Mouse (Mus musculus) T-helper 1 cell (primary cell): ENCODE measurements around the gene Agpat3.

Experiments used
- in situ Hi-C: fragments of 300-600 bp; cut with MboI, MseI; formaldehyde crosslinking; loops from one replicate; pipeline ENCODE4 v1.15.1; 2025; ENCODE audit warnings: high pct_unique_total_duplicates

Agpat3 gene

GRCm38 (mm10) chr10:78297576-78298484, 54.5 kb downstream of the Agpat3 start:
- in situ Hi-C loops: no loop called here

- in situ Hi-C loops: no loop called here
Observed at GRCm38 (mm10) chr10:78296980-78297379, 55.3 kb downstream of the Agpat3 start.

DNA sequence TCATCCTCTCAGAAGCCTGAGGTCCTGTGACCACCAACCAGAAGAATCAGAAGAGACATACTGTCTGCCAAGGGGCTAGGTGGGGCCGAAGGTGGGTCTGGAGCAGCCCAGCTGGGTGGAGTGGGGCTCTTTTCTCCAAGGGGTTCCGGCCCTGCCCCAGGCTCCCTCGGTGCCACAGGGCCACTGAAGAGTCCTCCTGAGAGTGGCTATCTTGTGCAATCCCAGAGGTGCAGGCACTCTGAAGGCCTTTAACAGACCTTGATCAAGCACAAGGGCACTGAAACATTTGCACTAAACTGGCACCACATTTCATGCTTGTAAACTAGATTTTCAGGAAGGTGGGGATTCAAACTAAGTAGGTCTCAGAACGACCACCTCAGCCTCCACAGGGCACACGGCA, 55.9 kb downstream of the Agpat3 start:
- in situ Hi-C loops: no loop called here

DNA sequence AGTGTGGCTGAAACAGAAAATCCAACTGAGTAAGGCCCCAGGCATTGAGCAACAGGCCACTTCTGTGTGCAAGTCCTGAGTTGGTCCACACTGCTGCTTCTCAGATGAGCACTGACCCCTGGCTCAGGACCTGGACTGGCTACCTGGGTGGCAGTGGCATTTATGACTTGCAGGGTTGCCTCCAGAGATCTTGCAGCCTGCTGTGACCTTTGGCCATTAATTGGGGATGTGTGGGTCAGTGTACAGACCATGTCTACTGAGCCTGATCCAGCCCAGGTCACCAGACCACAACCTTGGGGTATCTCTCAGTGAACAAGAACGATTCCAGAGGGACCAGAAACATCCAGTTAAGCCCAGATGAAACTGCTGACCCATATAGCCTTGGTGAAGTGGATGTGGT, 58.7 kb downstream of the Agpat3 start:
- in situ Hi-C loops: loop anchor here (5.0 kb wide), 1 partner anchor 99 kb away; no protein-coding TSS in a partner anchor

GRCm38 (mm10) chr10:78292381-78292780, 59.9 kb downstream of the Agpat3 start:
- in situ Hi-C loops: loop anchor here (5.0 kb wide), 1 partner anchor 100 kb away; no protein-coding TSS in a partner anchor

DNA sequence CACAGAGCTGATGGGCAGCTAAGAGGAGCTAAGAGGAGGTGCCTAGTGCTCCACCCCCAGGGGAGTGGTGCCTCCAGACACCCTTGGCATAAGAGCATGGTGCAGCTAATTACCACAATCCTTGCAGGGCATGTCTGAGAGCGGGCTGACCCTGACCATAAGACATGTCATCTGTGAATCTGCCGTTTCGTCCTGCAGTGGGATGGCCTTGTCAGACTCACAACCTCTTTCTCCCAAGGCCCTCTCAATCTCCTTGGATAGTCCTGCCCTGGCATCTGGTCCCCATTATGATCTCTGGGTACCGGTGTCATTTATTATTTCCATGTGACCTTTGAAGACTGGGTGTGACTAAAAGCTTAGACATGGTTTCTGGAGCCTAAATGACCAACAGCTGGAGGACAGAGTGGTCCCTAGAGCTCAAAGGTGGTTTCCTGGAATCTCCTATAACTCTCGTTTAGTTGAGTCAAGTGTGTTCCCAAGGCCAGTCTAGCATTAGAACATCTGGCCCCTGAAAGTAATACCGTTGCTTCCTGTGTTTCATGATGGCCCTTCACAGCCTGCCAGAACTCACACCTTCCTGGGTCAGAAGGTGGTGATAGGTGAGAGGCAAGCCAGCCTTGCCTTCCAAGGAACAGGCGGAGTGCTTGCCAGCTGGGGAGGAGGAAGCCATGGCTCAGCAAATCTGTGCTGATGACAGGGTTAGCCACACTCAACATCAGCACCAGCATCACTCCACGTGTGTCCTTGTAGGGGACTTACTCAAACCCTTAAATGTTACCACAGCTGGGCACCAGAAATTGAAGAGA, 61.4 kb downstream of the Agpat3 start:
- in situ Hi-C loops: loop anchor here (5.0 kb wide), 1 partner anchor 101 kb away; no protein-coding TSS in a partner anchor

DNA sequence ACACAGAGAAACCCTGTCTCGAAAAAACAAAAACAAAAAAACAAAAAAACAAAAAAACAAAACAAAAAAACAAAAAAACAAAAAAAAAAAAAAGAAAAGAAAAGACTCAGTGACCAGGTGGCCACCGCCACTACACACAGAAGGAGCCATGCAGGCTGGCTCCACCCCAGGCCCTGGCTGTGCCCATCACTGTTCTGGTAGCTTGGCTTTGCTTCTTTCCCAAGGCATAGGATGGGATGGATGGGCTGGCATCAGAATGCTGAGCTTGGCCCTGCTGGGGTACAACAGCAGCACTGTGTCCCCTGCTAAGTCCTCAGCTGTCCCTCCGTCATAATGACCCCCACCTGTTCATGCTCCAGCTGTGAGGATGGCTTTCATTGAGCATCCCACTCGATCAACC, 63.4 kb downstream of the Agpat3 start:
- in situ Hi-C loops: no loop called here

DNA sequence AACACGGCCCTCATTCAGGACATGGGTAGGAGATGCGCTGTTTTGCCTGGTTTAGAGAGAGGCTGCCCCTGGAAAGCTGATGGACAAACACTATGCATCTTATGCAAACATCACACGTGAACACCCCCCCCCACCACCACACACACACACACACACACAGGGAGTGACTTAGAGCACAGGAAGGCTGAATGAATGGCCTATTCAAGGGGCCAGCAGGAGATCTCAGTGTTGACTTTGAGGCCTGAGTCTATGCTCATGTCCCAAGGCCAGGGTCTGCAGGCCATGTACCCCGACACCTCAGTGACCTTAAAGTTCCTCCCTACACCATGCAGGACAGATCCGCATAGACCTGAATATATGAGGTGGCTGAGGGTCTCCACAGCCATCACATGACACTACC, 64.2 kb downstream of the Agpat3 start:
- in situ Hi-C loops: no loop called here

GRCm38 (mm10) chr10:78287465-78288132, 64.7 kb downstream of the Agpat3 start:
- in situ Hi-C loops: no loop called here

DNA sequence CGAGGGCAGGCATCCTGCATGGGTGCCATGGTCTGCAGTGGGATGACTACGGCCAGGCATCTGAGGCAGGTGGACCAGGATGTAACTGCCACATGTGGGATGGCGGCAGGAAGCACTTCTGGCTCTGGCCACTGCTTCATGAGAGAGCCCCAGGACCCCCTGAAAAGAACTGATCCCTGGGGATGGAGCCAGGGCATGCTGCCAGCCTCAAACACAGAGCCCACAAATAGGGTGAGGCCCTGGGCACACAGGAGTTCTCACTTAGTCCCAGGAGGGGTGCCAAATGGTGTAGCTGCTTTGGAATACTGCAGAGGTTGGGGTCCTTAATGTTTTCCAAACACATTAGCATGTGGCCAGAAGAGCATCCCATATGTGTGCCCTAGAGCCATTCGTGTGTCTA, 66.3 kb downstream of the Agpat3 start:
- in situ Hi-C loops: no loop called here

DNA sequence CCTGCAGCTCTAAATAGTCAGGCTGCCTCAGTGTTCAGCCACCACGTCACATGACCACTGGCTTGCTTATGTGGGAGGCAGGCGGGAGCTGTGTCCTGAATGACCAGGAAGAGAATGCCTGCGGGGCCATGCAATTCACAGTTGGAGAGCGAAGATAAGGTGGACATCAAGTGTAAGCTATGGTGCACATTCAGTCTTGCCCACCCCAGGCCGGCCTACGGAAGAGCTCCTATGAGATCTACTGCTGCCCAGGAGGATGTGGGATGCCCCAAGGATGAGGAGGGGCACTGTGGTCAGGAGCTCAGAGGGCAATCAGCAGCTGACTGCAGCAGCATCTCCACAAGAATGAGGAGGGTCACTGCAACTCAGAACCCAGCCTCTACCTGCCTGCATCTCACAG, 66.9 kb downstream of the Agpat3 start:
- in situ Hi-C loops: no loop called here

- in situ Hi-C loops: no loop called here
Observed at GRCm38 (mm10) chr10:78284812-78285211, 67.5 kb downstream of the Agpat3 start.

DNA sequence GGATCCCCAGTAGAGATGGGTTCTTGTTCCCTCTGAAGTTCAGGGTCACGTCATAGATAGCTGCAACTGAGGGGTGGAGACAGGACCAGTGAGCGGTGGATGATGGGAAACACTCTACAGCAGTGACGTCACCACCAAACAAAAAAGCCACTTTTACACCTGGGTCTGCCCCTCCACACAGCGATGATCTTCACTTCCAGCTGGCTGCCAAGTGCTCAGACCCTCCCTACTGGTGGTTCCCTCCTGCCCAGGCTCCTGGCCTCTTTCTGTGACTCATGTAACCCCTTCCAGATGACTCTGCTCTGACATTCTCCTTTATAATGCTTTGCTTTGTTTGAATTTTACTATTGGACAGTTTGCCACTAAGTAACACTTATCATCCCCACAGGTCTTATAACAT, 69.9 kb downstream of the Agpat3 start:
- in situ Hi-C loops: no loop called here

- in situ Hi-C loops: no loop called here
Observed at GRCm38 (mm10) chr10:78280486-78280885, 71.8 kb downstream of the Agpat3 start.

- in situ Hi-C loops: no loop called here
Observed at GRCm38 (mm10) chr10:78279210-78279609, 73.1 kb downstream of the Agpat3 start.

GRCm38 (mm10) chr10:78277835-78278234, 74.5 kb downstream of the Agpat3 start:
- in situ Hi-C loops: no loop called here

DNA sequence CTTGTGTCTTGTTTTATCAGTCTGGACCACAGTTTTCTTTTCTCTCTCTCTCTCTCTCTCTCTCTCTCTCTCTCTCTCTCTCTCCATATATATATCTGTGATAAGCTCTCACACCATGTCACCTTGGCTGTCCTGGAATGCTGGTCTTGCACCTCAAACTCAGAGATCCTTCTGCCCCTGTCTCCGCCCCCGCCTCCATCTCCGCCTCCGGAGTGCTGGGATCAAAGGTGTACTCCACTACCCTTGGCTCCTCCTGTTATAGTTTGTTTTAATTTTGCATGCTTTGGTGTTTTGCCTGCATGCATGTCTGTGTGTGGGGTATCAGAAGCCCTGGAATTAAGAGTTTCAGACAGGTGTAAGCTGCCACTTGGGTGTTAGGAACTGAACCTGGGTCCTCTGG, 76.0 kb downstream of the Agpat3 start:
- in situ Hi-C loops: no loop called here

DNA sequence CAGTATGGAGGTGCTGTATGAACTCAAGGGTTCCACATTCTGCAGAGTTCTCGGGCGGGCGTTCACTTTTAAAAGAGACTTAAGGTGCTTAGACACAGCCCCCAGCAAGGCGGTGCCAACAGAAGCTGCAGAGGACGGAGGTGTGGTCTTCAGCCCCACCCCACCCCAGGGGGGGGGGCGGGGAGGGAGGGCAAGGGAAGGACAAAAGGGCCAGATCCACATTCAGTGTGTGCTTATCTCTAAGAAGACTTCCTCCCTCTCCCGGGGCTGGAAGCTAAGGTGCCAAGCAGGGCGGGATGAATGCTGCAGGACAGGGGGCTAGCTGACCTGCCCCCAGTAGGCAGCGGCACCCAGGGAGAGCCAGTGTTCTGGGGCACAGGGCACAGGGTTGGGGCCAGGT, 79.4 kb downstream of the Agpat3 start:
- in situ Hi-C loops: no loop called here

- in situ Hi-C loops: no loop called here
Observed at GRCm38 (mm10) chr10:78265881-78266280, 86.4 kb downstream of the Agpat3 start.

- in situ Hi-C loops: no loop called here
Observed at GRCm38 (mm10) chr10:78264735-78265134, 87.6 kb downstream of the Agpat3 start.

GRCm38 (mm10) chr10:78260916-78261650, 91.2 kb downstream of the Agpat3 start:
- in situ Hi-C loops: no loop called here
